Mouse (Mus musculus) lung, adult 2 months (tissue): ENCODE measurements at regions not wholly inside any gene's neighbourhood (a gene's known extent, or its start where the extent isn't known, plus 50 kb on each side); places are given as distances from the start of the nearest gene placed in this dataset.

Experiments
- CTCF ChIP-seq: fragments of 200-500 bp; IDR thresholded peaks from 2 replicates; pipeline ENCODE4 v1.5.1; 2011; ENCODE audit warnings: mild to moderate bottlenecking, low read length, control low read depth; ENCODE audit not compliant: insufficient read depth
- POLR2A ChIP-seq: fragments of 200-500 bp; IDR thresholded peaks from 2 replicates; pipeline ENCODE4 v1.6.1; 2011; ENCODE audit warnings: low read depth, mild to moderate bottlenecking, control low read depth, low read length, borderline replicate concordance; ENCODE audit errors: extremely low read depth

DNA sequence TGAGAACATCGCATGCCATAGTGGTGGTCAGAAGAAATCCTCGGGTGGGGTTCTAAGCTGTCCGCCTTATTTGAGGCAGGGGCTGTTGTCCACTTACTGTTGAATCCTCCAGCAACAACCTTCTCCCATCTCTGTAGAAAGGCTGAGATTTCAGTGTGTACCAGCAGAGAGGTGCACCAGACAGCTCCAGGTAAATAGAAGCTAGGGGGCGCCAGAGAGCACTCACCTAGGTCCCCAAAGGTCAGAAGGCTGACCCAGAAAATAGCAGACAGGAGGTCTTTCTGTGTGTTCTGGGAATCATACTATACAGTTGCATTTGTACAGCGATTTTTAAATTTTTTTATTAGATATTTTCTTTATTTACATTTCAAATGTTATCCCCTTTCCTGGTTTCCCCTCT is 157.9 kb upstream of the Cntnap4 start:
- TF ChIP-seq CTCF (no peak), POLR2A (no peak)
